Mouse (Mus musculus) heart, embryonic 15.5 days (tissue): ENCODE results near the gene Eif3b. TPM values are rescaled to one million over a fixed set of nuclear protein-coding genes. Genes with fewer than 3 reads are reported as not detected.

ENCODE experiments used
- ATAC-seq: fragments of 200-750 bp; cut with Nextera tagmentation; replicated peaks from 2 replicates; pipeline ENCODE4 v1.8.0; 2017; ENCODE audit warnings: low read depth, moderate TSS enrichment; ENCODE audit not compliant: insufficient number of reproducible peaks, insufficient read depth, low FRiP score
- H3K27ac ChIP-seq: fragments of 300-500 bp; sonication (generic); 2 replicates; pipeline ENCODE4 v1.5.1; 2015; ENCODE audit warnings: mild to moderate bottlenecking, inconsistent platforms
- H3K27me3 ChIP-seq: fragments of 300-500 bp; sonication (generic); 2 replicates; pipeline ENCODE4 v1.6.1; 2015; ENCODE audit warnings: inconsistent platforms
- H3K36me3 ChIP-seq: fragments of 300-500 bp; sonication (generic); 2 replicates; pipeline ENCODE4 v1.6.1; 2015; ENCODE audit warnings: mild to moderate bottlenecking, inconsistent platforms
- H3K4me1 ChIP-seq: fragments of 300-500 bp; sonication (generic); replicated peaks from 2 replicates; pipeline ENCODE4 v1.6.1; 2015; ENCODE audit warnings: inconsistent platforms
- H3K4me2 ChIP-seq: fragments of 300-500 bp; sonication (generic); 2 replicates; pipeline ENCODE4 v1.6.1; 2015; ENCODE audit warnings: inconsistent platforms, mild to moderate bottlenecking, moderate library complexity
- H3K4me3 ChIP-seq: fragments of 300-500 bp; sonication (generic); 2 replicates; pipeline ENCODE4 v1.5.1; 2015; ENCODE audit warnings: mild to moderate bottlenecking, inconsistent platforms
- H3K9ac ChIP-seq: fragments of 300-500 bp; sonication (generic); 2 replicates; pipeline ENCODE4 v1.6.1; 2015; ENCODE audit warnings: mild to moderate bottlenecking, inconsistent platforms
- H3K9me3 ChIP-seq: fragments of 300-500 bp; sonication (generic); replicated peaks from 2 replicates; pipeline ENCODE4 v1.6.1; 2016; ENCODE audit warnings: inconsistent platforms
- WGBS: fragments of 180-500 bp; shearing (Covaris S2); methylation state at CpG from one replicate; pipeline ENCODE4 v1.1.7; 2015; ENCODE audit warnings: mixed read lengths; 5-methylcytosine and 5-hydroxymethylcytosine counted together
- polyA plus RNA-seq: library from polyadenylated mRNA; unstranded; fragments of >200 nt; fragmentation: Nextera tagmentation; extraction: Ambion mirVana; gene quantifications from 2 replicates; pipeline ENCODE4 v1.2.1, GENCODE M21; 2015

The Eif3b gene
- 68.9 and 97.8 TPM in 2 replicates for polyA plus RNA-seq

DNA sequence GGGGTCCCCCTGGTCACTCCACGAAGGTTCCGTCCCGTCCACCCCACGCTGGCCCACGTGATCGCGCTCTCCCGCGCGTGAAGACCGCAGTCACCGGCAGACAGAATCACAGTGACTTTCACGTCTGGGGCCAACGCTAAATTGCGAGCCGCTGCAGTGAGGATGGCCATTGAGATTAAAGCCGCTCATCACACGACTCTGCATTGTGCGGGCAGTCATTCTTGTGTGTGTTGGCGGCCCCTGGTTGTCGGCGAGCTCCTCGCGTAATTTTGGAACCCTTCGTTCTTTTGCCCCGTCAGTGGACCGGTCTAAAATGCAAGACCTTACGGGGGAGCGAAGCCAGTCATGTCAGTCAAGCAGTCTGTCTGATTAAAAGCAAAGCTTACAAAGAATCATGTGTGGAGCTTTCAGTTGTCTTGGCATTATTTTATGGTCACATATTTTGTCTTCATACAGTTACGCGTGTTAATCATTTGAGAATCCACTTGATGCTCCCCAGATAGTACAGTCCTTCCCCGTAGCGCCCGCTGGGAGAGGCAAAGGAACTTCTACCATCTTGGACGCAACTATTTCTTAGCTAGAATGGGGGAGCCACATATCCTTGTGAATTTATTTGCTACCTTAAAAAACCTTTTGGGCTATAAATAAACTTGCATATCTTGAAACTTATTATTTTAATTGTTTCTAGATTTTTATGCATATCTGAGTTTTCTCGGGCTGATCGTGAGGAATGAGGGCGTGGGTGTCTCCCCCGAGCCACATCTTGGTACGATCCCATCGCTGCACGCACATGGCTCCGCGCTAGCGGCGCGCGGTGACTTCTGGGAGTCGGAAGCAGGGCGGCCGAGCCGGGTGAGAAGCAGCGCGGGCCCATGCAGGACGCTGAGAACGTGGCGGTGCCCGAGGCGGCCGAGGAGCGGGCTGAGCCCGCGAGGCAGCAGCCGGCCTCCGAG is at the start of gene Eif3b:
Gene Eif3b (plus strand): TSS at position 840 of the 953 bp plus-strand sequence.
- peak; percentile 87 for ATAC-seq
- H3K27me3 ChIP-seq, result no peaks in the 10 kb centered on the region
- under 1% methylated on average over 65 of the region's 65 CpGs for WGBS

DNA sequence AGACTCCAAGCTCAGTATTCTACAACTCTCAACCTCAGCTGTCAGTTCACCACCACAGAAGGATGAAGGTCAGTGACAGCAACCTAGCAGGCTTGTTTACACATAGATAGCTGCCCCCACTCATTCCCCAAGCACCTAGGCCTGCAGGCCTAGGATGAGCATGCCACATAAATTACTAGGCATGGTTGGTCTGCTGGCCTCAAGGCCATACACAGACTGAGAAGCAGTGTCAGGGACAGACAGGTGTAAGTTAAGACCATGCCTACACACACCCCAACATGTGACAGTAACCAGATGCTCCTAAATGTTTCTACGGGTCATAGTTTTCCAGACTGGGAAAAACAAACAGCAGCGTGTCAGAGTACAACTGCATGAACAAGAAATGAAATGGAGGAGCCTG is 49.7 kb upstream of the Eif3b start:
- H3K4me1 ChIP-seq, result peaks cover 6% of the 10 kb centered on the region
- H3K9ac ChIP-seq, result no peak overlapping the region
- H3K4me2 ChIP-seq, result no peak overlapping the region
- H3K4me3 ChIP-seq, result no peak overlapping the region
- no peaks in the 10 kb centered on the region for H3K36me3 ChIP-seq
- H3K27ac ChIP-seq, result no peak overlapping the region
- no peak for ATAC-seq
- no peaks in the 10 kb centered on the region for H3K9me3 ChIP-seq
- 71% methylated on average over 2 of the region's 2 CpGs for WGBS
- no peaks in the 10 kb centered on the region for H3K27me3 ChIP-seq

More for the DNA sequence above, at the start of gene Eif3b:
- Histone ChIP-seq H3K4me2 (peak within 1 kb of the TSS; percentile 87), H3K4me3 (peak within 1 kb of the TSS; percentile 95), H3K9ac (peak within 1 kb of the TSS; percentile 94), H3K36me3 (no peaks in the 10 kb centered on the region), H3K4me1 (peaks cover 20% of the 10 kb centered on the region), H3K27ac (peak within 1 kb of the TSS; percentile 97), H3K9me3 (no peaks in the 10 kb centered on the region)

DNA sequence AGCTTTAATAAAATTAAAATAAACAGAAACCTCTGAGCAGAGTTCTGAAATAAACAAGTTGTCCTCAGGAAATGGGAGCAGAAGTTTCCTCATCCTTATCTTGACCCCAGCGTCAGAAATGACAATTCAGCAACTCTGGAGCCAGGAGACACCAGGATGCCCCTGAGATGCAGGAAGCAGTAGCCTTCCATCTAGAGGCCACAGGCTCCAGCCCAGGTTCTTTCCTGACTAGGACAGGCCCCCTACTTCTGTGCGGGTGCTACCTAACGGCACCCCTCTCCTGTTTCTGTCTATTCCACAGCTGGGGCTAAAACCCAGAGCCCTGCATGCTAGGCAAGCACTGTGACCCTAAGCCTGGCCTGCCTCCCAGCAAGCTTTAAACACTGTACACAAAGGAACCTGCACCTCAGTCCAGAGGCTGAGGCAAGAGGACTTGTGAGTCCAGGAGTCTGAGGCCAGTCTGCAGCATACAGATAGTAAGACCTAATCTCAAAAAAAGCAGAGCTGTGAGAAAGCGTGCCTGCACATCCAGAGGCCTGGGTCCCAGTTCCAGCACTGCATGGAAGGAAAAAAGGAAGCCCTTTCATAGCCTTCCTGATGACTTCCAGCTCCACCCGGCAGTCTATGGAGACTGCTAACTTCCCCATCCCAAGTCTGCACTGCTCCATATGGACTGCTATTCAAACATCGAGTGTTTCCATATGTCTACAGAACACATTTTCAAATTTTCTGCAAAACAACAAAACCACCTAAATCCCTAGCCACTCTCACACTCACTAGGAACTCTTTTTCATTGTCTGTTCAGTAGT is 48.5 kb upstream of the Eif3b start:
- peak overlapping the region; percentile 60; the same call in 1 of the 2 replicates for H3K27ac ChIP-seq
- ATAC-seq, result no peak
- no peak overlapping the region for H3K4me3 ChIP-seq
- H3K27me3 ChIP-seq, result no peaks in the 10 kb centered on the region
- no peaks in the 10 kb centered on the region for H3K9me3 ChIP-seq
- H3K4me1 ChIP-seq, result peaks cover 6% of the 10 kb centered on the region
- no peaks in the 10 kb centered on the region for H3K36me3 ChIP-seq
- WGBS, result 47% methylated on average over 6 of the region's 6 CpGs
- H3K4me2 ChIP-seq, result no peak overlapping the region
- H3K9ac ChIP-seq, result no peak overlapping the region

DNA sequence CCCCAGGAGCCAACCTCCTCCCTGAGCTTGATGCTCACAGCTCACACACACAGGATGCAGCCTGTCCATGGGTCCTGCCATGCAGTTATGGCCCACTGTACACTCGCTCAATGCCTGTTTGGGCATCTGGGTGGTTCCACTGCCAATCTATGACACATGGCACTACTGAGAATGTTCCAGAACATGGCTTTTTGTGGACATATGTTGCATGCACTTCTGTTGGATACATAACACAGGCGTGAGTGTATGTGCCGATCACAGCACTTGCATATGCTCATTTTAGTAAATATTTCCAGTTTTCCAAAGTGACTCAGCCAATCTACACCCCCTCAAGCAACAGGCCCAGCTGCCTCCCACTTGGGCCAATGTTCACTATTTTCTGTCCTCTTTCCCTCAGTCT is 47.5 kb upstream of the Eif3b start:
- Histone ChIP-seq H3K4me1 (peaks cover 6% of the 10 kb centered on the region), H3K9me3 (no peaks in the 10 kb centered on the region), H3K4me2 (no peak overlapping the region), H3K9ac (no peak overlapping the region), H3K36me3 (no peaks in the 10 kb centered on the region), H3K4me3 (no peak overlapping the region), H3K27ac (no peak overlapping the region), H3K27me3 (no peaks in the 10 kb centered on the region)
- no peak for ATAC-seq
- WGBS, result 83% methylated on average over 3 of the region's 3 CpGs

DNA sequence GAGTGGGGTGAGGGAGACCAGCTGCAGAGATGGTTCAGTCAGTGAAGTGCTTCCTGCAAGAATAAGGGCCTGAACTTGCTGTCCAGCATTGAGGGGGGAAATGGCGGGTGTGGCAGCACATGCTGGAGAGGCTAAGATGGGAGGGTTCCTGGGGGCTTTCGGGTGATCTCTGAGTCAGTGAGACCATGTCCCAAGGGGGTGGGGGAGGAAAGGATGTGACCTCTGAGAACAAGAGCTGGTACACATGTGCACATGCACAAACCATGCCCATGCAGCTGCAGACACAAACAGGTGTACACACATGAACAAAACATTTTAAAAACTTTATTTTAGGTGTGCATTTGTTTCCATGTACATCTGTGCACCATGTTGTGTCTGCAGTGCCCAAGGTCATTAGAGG is 45.4 kb upstream of the Eif3b start:
- no peak for ATAC-seq
- Histone ChIP-seq H3K27ac (no peak overlapping the region), H3K4me3 (no peak overlapping the region), H3K9me3 (no peaks in the 10 kb centered on the region), H3K27me3 (no peaks in the 10 kb centered on the region), H3K36me3 (no peaks in the 10 kb centered on the region), H3K4me2 (no peak overlapping the region), H3K9ac (no peak overlapping the region), H3K4me1 (peaks cover 15% of the 10 kb centered on the region)
- 69% methylated on average over 2 of the region's 2 CpGs for WGBS

DNA sequence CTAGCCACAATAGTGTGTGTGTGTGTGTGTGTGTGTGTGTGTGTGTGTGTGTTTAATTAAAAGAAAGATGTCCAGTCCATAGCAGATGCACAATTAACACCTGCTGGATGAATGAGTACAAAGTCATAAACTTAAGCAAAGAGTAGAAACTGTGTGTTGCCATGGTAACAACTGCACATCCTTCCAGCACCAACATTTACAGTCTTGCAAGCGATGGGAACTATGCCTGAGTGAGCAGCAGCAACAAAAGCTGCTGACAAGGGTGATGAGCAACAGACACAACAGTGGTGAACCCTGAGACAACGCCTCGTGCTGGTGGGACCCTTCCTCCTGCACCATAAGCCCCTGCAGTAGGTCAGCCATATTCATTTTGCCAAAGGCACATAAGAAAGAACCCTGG is 44.9 kb upstream of the Eif3b start:
- Histone ChIP-seq H3K4me1 (peaks cover 18% of the 10 kb centered on the region), H3K27me3 (no peaks in the 10 kb centered on the region), H3K4me2 (no peak overlapping the region), H3K36me3 (no peaks in the 10 kb centered on the region), H3K9me3 (no peaks in the 10 kb centered on the region), H3K27ac (no peak overlapping the region), H3K4me3 (no peak overlapping the region), H3K9ac (no peak overlapping the region)
- WGBS, result 39% methylated on average over 3 of the region's 3 CpGs
- ATAC-seq, result no peak

DNA sequence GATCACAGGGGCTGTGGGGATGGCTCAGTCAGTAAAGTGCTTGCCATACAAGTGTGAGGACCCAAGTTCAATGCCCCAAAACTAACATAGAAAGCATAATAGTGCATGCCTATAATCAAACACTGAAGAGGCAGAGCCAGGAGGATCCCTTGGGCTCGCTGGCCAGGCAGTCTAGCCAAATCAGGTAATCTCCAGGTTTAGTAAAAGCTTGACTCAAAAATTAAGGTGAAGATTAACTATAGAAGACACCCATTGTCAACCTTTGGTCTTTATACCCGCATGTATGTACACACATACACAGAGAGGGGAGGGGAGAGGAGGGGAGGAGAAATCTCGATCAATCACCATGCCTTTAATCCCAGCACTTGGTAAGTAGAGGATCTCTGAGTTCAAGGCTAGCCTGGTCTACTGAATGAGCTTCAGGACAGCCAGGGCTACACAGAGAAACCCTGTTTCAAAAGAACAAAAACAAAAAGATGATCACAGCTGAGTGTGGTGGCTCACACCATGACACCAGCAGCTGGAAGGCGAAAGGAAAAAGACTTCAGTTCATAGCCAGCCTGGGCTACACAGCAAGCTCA is 43.8 kb upstream of the Eif3b start:
- Histone ChIP-seq H3K27me3 (no peaks in the 10 kb centered on the region), H3K36me3 (no peaks in the 10 kb centered on the region), H3K9me3 (no peaks in the 10 kb centered on the region), H3K27ac (no peak overlapping the region), H3K4me1 (peaks cover 22% of the 10 kb centered on the region), H3K4me3 (no peak overlapping the region), H3K9ac (no peak overlapping the region), H3K4me2 (no peak overlapping the region)
- WGBS, result 91% methylated on average over 4 of the region's 4 CpGs
- no peak for ATAC-seq

GRCm38 (mm10) chr5:140378121-140378853 is 40.8 kb upstream of the Eif3b start:
- no peaks in the 10 kb centered on the region for H3K9me3 ChIP-seq
- H3K27ac ChIP-seq, result no peak overlapping the region
- no peaks in the 10 kb centered on the region for H3K27me3 ChIP-seq
- no peak overlapping the region for H3K4me3 ChIP-seq
- no peak overlapping the region for H3K9ac ChIP-seq
- ATAC-seq, result no peak
- WGBS, result 74% methylated on average over 6 of the region's 6 CpGs
- no peaks in the 10 kb centered on the region for H3K36me3 ChIP-seq
- no peak overlapping the region for H3K4me2 ChIP-seq
- peaks cover 17% of the 10 kb centered on the region for H3K4me1 ChIP-seq

DNA sequence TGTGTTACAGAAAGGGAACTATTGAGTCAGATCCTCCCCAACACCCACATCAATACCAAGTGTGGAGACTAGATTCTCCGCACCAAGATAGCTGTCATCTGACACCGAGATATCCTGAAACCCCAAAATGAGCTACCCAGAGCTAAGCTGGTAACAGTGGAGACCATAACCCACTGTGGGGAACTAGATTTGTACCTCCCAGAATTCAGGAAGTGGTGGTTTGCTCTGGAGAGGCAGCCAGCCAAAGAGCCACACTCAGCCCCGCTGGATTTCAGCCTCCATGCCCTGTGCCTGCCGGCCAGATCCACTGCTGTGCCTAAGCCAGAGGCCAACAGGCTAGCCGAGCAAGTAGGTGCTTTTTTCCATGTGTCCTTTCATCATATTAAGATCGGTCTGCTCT is 39.8 kb upstream of the Eif3b start:
- Histone ChIP-seq H3K4me1 (peaks cover 26% of the 10 kb centered on the region), H3K9ac (no peak overlapping the region), H3K36me3 (no peaks in the 10 kb centered on the region), H3K4me3 (no peak overlapping the region), H3K27ac (no peak overlapping the region), H3K9me3 (no peaks in the 10 kb centered on the region), H3K27me3 (no peaks in the 10 kb centered on the region), H3K4me2 (no peak overlapping the region)
- no peak for ATAC-seq
- WGBS, result 55% methylated on average over 6 of the region's 6 CpGs

DNA sequence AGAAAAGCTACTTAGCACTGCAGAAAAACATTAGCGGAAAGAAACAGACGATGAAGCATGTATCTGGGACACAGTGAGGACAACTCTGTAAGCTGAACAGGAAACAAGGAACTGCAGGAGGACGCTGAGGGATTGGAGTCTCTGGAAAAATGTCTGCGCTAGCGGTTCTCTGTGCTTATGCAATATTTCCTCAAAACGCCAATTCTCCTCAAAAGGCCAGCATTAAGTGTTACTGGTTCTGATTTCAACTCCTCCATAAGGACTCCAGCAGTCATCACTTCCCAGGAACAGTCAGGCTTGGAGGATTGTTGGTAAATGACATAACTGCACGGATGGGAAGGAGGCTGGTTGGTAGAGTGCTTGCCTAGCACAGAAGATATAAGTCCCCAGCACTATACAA is 38.0 kb upstream of the Eif3b start:
- no peak overlapping the region for H3K4me3 ChIP-seq
- H3K4me1 ChIP-seq, result peaks cover 26% of the 10 kb centered on the region
- ATAC-seq, result no peak
- 68% methylated on average over 7 of the region's 7 CpGs for WGBS
- no peaks in the 10 kb centered on the region for H3K36me3 ChIP-seq
- no peaks in the 10 kb centered on the region for H3K27me3 ChIP-seq
- no peaks in the 10 kb centered on the region for H3K9me3 ChIP-seq
- no peak overlapping the region for H3K9ac ChIP-seq
- no peak overlapping the region for H3K4me2 ChIP-seq
- H3K27ac ChIP-seq, result no peak overlapping the region

DNA sequence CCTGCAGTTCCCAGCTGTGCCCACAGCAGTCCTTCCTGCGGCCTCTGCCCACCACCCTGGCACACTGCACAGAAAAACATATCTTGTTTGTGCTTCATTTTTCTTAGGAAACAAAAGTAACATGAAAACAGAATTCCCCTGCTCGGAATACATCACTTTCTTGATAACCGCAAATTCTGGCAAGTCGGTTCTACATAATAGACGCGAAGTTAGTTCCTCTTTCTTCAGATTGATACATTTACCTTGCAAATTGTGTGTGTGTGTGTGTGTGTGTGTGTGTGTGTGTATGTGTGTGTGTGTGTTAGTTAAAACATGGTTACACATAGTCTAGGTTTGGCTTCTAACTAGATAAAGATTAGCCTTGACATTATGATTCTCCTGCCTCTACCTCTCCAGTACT is 36.4 kb upstream of the Eif3b start:
- Histone ChIP-seq H3K4me1 (peaks cover 27% of the 10 kb centered on the region), H3K27ac (no peak overlapping the region), H3K9me3 (no peaks in the 10 kb centered on the region), H3K4me2 (no peak overlapping the region), H3K27me3 (no peaks in the 10 kb centered on the region), H3K36me3 (no peaks in the 10 kb centered on the region), H3K4me3 (no peak overlapping the region), H3K9ac (no peak overlapping the region)
- no peak for ATAC-seq
- WGBS, result 84% methylated on average over 6 of the region's 6 CpGs
